Mouse (Mus musculus) MEL (cell line): ENCODE data around the gene Eid1. TPM values are rescaled to one million over a fixed set of nuclear protein-coding genes. Genes with fewer than 3 reads are reported as not detected.

Source experiments
- DNase-seq: peaks from one replicate; pipeline ENCODE4 v3.0.0; 2011; ENCODE audit warnings: low read depth, low spot score
- H3K27ac ChIP-seq: 2 replicates; pipeline ENCODE4 v1.5.1; 2012; ENCODE audit warnings: low read depth, mild to moderate bottlenecking, control low read depth, low read length, moderate library complexity; ENCODE audit not compliant: control insufficient read depth
- H3K27me3 ChIP-seq, 2 experiments: fragments of 150-350 bp in 1 of 2; sonication (generic) in 1 of 2; 2 replicates each; pipeline ENCODE4 v1.6.1; 2012; ENCODE audit warnings: low read length in 2 of 2, mild to moderate bottlenecking in 2 of 2, improper control_type of control experiment in 1 of 2, moderate library complexity in 1 of 2; ENCODE audit not compliant: insufficient read depth in 2 of 2, control insufficient read depth in 1 of 2
- H3K36me3 ChIP-seq, 2 experiments: 2 replicates each; pipeline ENCODE4 v1.6.1; 2012 to 2014; ENCODE audit warnings: low read length in 2 of 2, improper control_type of control experiment in 1 of 2, inconsistent platforms in 1 of 2, mild to moderate bottlenecking in 1 of 2; ENCODE audit not compliant: insufficient read depth in 2 of 2, control insufficient read depth in 1 of 2
- H3K4me1 ChIP-seq, 2 experiments: fragments of 150-350 bp in 1 of 2; sonication (generic) in 1 of 2; 2 replicates each; pipeline ENCODE4 v1.6.1; 2012; ENCODE audit warnings: low read length in 2 of 2, improper control_type of control experiment in 1 of 2, mild to moderate bottlenecking in 1 of 2; ENCODE audit not compliant: insufficient read depth in 2 of 2, control insufficient read depth in 1 of 2
- H3K4me3 ChIP-seq, 2 experiments: fragments of 150-350 bp in 1 of 2; sonication (generic) in 1 of 2; 2 replicates each; pipeline ENCODE4 v1.5.1; 2012; ENCODE audit warnings: low read depth in 2 of 2, low read length in 2 of 2, mild to moderate bottlenecking in 2 of 2, moderate library complexity in 2 of 2, control low read depth in 1 of 2, improper control_type of control experiment in 1 of 2; ENCODE audit not compliant: control insufficient read depth in 1 of 2, insufficient read depth in 1 of 2
- H3K79me2 ChIP-seq: 2 replicates; pipeline ENCODE4 v1.6.1; 2012; ENCODE audit warnings: mild to moderate bottlenecking, low read length, moderate library complexity; ENCODE audit not compliant: control insufficient read depth, poor library complexity, insufficient read depth
- H3K9ac ChIP-seq: 2 replicates; pipeline ENCODE4 v1.6.1; 2012; ENCODE audit warnings: low read depth, mild to moderate bottlenecking, control low read depth, low read length, moderate library complexity; ENCODE audit not compliant: control insufficient read depth, poor library complexity, severe bottlenecking
- H3K9me3 ChIP-seq: fragments of 150-350 bp; sonication (generic); replicated peaks from 2 replicates; pipeline ENCODE4 v1.6.1; 2012; ENCODE audit warnings: mild to moderate bottlenecking, low read length, improper control_type of control experiment, moderate library complexity; ENCODE audit not compliant: insufficient read depth
- BHLHE40 ChIP-seq: IDR thresholded peaks from 2 replicates; pipeline ENCODE4 v1.6.1; 2012; ENCODE audit warnings: low read depth, mild to moderate bottlenecking, inconsistent platforms, low read length, improper control_type of control experiment, borderline replicate concordance
- CHD2 ChIP-seq: IDR thresholded peaks from 2 replicates; pipeline ENCODE4 v1.6.1; 2011; ENCODE audit warnings: low read length, improper control_type of control experiment
- CTCF ChIP-seq, 3 experiments: IDR thresholded peaks in 2 of 3; conservative IDR thresholded peaks in 1 of 3; 2 replicates each; pipeline ENCODE4 v1.5.1; 2011 to 2012; ENCODE audit warnings: low read length in 3 of 3, low read depth in 2 of 3, mild to moderate bottlenecking in 2 of 3, improper control_type of control experiment in 1 of 3, inconsistent platforms in 1 of 3, mixed read lengths in 1 of 3, moderate library complexity in 1 of 3; ENCODE audit not compliant: control insufficient read depth in 1 of 3, insufficient read depth in 1 of 3, poor library complexity in 1 of 3, severe bottlenecking in 1 of 3
- EP300 ChIP-seq, 2 experiments: IDR thresholded peaks; 2 replicates each; pipeline ENCODE4 v1.6.1; 2011; ENCODE audit warnings: improper control_type of control experiment in 2 of 2, low read length in 2 of 2, low read depth in 1 of 2, mild to moderate bottlenecking in 1 of 2
- ETS1 ChIP-seq: IDR thresholded peaks from 2 replicates; pipeline ENCODE4 v1.6.1; 2012; ENCODE audit warnings: low read depth, mild to moderate bottlenecking, inconsistent platforms, low read length, improper control_type of control experiment, moderate library complexity
- GABPA ChIP-seq: IDR thresholded peaks from 2 replicates; pipeline ENCODE4 v1.6.1; 2012; ENCODE audit warnings: low read depth, mild to moderate bottlenecking, inconsistent platforms, low read length, improper control_type of control experiment, moderate library complexity
- GATA1 ChIP-seq: IDR thresholded peaks from 2 replicates; pipeline ENCODE4 v1.6.1; 2011; ENCODE audit warnings: low read depth, low read length, improper control_type of control experiment
- MAFK ChIP-seq: IDR thresholded peaks from 2 replicates; pipeline ENCODE4 v1.6.1; 2011; ENCODE audit warnings: low read depth, mild to moderate bottlenecking, low read length, improper control_type of control experiment, borderline replicate concordance
- MXI1 ChIP-seq: IDR thresholded peaks from 2 replicates; pipeline ENCODE4 v1.6.1; 2011; ENCODE audit warnings: mild to moderate bottlenecking, low read depth, low read length, improper control_type of control experiment
- MYC ChIP-seq: IDR thresholded peaks from 2 replicates; pipeline ENCODE4 v1.6.1; 2011; ENCODE audit warnings: low read depth, mild to moderate bottlenecking, low read length, improper control_type of control experiment, moderate library complexity
- NELFE ChIP-seq: IDR thresholded peaks from 2 replicates; pipeline ENCODE4 v1.6.1; 2011; ENCODE audit warnings: low read depth, low read length, improper control_type of control experiment
- NRF1 ChIP-seq: IDR thresholded peaks from 2 replicates; pipeline ENCODE4 v1.6.1; 2014; ENCODE audit warnings: low read depth, mild to moderate bottlenecking, inconsistent platforms, low read length, improper control_type of control experiment, moderate library complexity; ENCODE audit not compliant: poor library complexity, insufficient read depth, severe bottlenecking
- RAD21 ChIP-seq: IDR thresholded peaks from 2 replicates; pipeline ENCODE4 v1.6.1; 2011; ENCODE audit warnings: mild to moderate bottlenecking, low read depth, low read length, improper control_type of control experiment
- RCOR1 ChIP-seq: IDR thresholded peaks from 2 replicates; pipeline ENCODE4 v1.6.1; 2012; ENCODE audit warnings: low read depth, mild to moderate bottlenecking, inconsistent platforms, low read length, improper control_type of control experiment
- TCF12 ChIP-seq: IDR thresholded peaks from 2 replicates; pipeline ENCODE4 v1.6.1; 2014; ENCODE audit warnings: low read depth, mild to moderate bottlenecking, inconsistent platforms, low read length, improper control_type of control experiment, moderate library complexity
- UBTF ChIP-seq: IDR thresholded peaks from 2 replicates; pipeline ENCODE4 v1.6.1; 2012; ENCODE audit warnings: low read depth, mild to moderate bottlenecking, inconsistent platforms, low read length, improper control_type of control experiment, moderate library complexity, borderline replicate concordance; ENCODE audit not compliant: insufficient read depth
- USF1 ChIP-seq: IDR thresholded peaks from 2 replicates; pipeline ENCODE4 v1.6.1; 2014; ENCODE audit warnings: low read depth, mild to moderate bottlenecking, inconsistent platforms, low read length, improper control_type of control experiment, moderate library complexity
- USF2 ChIP-seq, 2 experiments: IDR thresholded peaks; 2 replicates each; pipeline ENCODE4 v1.6.1; 2011 to 2012; ENCODE audit warnings: improper control_type of control experiment in 2 of 2, low read length in 2 of 2, borderline replicate concordance in 1 of 2, inconsistent platforms in 1 of 2, low read depth in 1 of 2, mild to moderate bottlenecking in 1 of 2; ENCODE audit not compliant: insufficient read depth in 1 of 2
- ZKSCAN1 ChIP-seq: IDR thresholded peaks from 2 replicates; pipeline ENCODE4 v1.6.1; 2012; ENCODE audit warnings: low read depth, mild to moderate bottlenecking, inconsistent platforms, low read length, improper control_type of control experiment, moderate library complexity
- ZMIZ1 ChIP-seq: IDR thresholded peaks from 2 replicates; pipeline ENCODE4 v1.6.1; 2012; ENCODE audit warnings: low read depth, mild to moderate bottlenecking, inconsistent platforms, low read length, improper control_type of control experiment, moderate library complexity
- ZNF384 ChIP-seq: IDR thresholded peaks from 2 replicates; pipeline ENCODE4 v1.6.1; 2012; ENCODE audit warnings: low read depth, mild to moderate bottlenecking, inconsistent platforms, low read length, improper control_type of control experiment
- polyA plus RNA-seq, 2 experiments: library from polyadenylated mRNA; stranded (reverse) in 1 of 2; unstranded in 1 of 2; fragments of >175 nt in 1 of 2; fragments of >200 nt in 1 of 2; gene quantifications; 2 replicates each; pipeline versions ENCODE4 v1.2.1 to v1.2.4; 2012; ENCODE audit warnings: low replicate concordance in 2 of 2, low read depth in 1 of 2; ENCODE audit not compliant: insufficient read length in 2 of 2, insufficient read depth in 1 of 2, missing spikeins in 1 of 2
- total RNA-seq: library from RNA; depleted of rRNA; stranded (reverse); fragments of 300-350 nt; gene quantifications from 2 replicates; pipeline ENCODE4 v1.2.3, GENCODE M21; 2012

The Eid1 gene
- total and polyA plus RNA-seq, 3 experiments: 16.4 to 33.9 TPM; not detected in 1

- TF ChIP-seq MYC: peak; percentile 97
Observed at GRCm38 (mm10) chr2:125666668-125667067, 6.2 kb upstream of the Eid1 start (continued).

DNA sequence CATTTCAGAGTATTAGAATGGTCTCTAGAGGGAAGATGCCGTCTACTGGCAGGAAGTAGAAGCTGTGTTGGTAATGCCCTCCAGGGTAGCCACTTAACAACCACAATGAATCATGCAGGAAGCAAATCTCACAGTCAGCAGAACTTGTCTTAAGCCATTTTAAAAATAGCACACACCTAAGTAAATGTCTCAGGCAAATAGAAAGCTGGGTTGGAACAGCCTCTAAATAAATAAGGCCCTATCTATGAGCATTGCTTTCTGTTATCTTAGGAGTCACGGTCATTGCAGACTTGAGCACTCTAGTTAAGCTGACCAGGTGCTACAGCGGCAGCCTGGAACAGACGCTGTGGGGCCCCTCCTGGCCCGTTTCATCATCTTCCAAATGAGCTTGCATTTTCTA, 5.7 kb upstream of the Eid1 start:
- Histone ChIP-seq H3K4me1 (peaks cover 19 to 36% of the 10 kb centered on the region in 2 experiments), H3K4me3 (peak overlapping the region in 1 of 2 experiments; percentile 44; a peak in 1 of 4 replicates), H3K36me3 (peaks cover 0 to 32% of the 10 kb centered on the region in 2 experiments; a peak in 2 of 4 replicates), H3K79me2 (no peaks in the 10 kb centered on the region), H3K9me3 (no peaks in the 10 kb centered on the region), H3K27ac (peak overlapping the region; percentile 66), H3K9ac (peak overlapping the region; percentile 19; the same call in 1 of the 2 replicates), H3K27me3 (no peaks in the 10 kb centered on the region)
- peak; percentile 82 for DNase-seq
- TF ChIP-seq GATA1: peak; percentile 26; the same call in 1 of the 2 replicates
- no peak for TF ChIP-seq GABPA
- no peak for TF ChIP-seq USF1
- no peak for TF ChIP-seq NRF1
- peak; percentile 29; a peak in 3 of 4 replicates for TF ChIP-seq EP300 (IDR thresholded peaks at IDR 0.05; ENCODE audit: low read depth in 1 of 2, low read length in 2 of 2)
- TF ChIP-seq ETS1: peak; percentile 70
- peak in 1 of 3 experiments; percentile 19; a peak in 1 of 6 replicates for TF ChIP-seq CTCF (IDR thresholded peaks at IDR 0.05 in 2 of 3, conservative IDR thresholded peaks at IDR 0.05 in 1 of 3; ENCODE audit: control insufficient read depth in 1 of 3, insufficient read depth in 1 of 3, low read depth in 2 of 3, low read length in 3 of 3, poor library complexity in 1 of 3, severe bottlenecking in 1 of 3)
- TF ChIP-seq BHLHE40: peak; percentile 62; the same call in 1 of the 2 replicates
- TF ChIP-seq RCOR1: peak; percentile 55
- peak; percentile 46; the same call in 1 of the 2 replicates for TF ChIP-seq MAFK
- TF ChIP-seq USF2 (IDR thresholded peaks at IDR 0.05; ENCODE audit: borderline replicate concordance in 1 of 2, insufficient read depth in 1 of 2, low read depth in 1 of 2, low read length in 2 of 2): no peak
- peak; percentile 66; the same call in 1 of the 2 replicates for TF ChIP-seq TCF12

- Histone ChIP-seq H3K4me3 (peak overlapping the region in 1 of 2 experiments; percentile 44; a peak in 1 of 4 replicates), H3K27me3 (no peaks in the 10 kb centered on the region), H3K79me2 (no peaks in the 10 kb centered on the region), H3K27ac (peak overlapping the region; percentile 66; the same call in 1 of the 2 replicates), H3K9me3 (no peaks in the 10 kb centered on the region), H3K4me1 (peaks cover 19 to 39% of the 10 kb centered on the region in 2 experiments), H3K36me3 (peaks cover 0 to 35% of the 10 kb centered on the region in 2 experiments; a peak in 2 of 4 replicates), H3K9ac (no peak overlapping the region)
- DNase-seq: peak; percentile 35
- TF ChIP-seq RAD21 (no peak), ZKSCAN1 (no peak), ZMIZ1 (no peak), GABPA (no peak), MXI1 (no peak), NELFE (no peak), UBTF (no peak), ZNF384 (no peak), CHD2 (no peak), ETS1 (no peak)
Observed at GRCm38 (mm10) chr2:125667721-125668120, 5.2 kb upstream of the Eid1 start.
